Mouse (Mus musculus): ENCODE measurements around the gene Tmem141. TPM values are rescaled to one million over a fixed set of nuclear protein-coding genes. Genes with fewer than 3 reads are reported as not detected.

Tmem141 gene
- total RNA-seq (2014; rRNA removed; ENCODE audit: low replicate concordance) (36.6 and 42.3 TPM in 2 replicates), polyA plus RNA-seq (2015; fragmentation: Nextera tagmentation; extraction: Ambion mirVana) (36.8 and 38.4 TPM in 2 replicates)

- Histone ChIP-seq H3K9me3 (replicated peaks; ENCODE audit: control insufficient read depth, low read length) (no peaks in the 10 kb centered on the region), H3K27ac (ENCODE audit: low read depth) (peak within 1 kb of the TSS; percentile 68), H3K9ac (replicated peaks; ENCODE audit: low read depth, low read length) (peak within 1 kb of the TSS; percentile 61), H3K27me3 (ENCODE audit: control insufficient read depth, insufficient read depth, low read length) (peaks cover 23% of the 10 kb centered on the region), H3K4me3 (ENCODE audit: low read depth, low read length) (peak within 1 kb of the TSS; percentile 55), H3K4me2 (ENCODE audit: low read depth, low read length) (peak within 1 kb of the TSS; percentile 92), H3K36me3 (replicated peaks; ENCODE audit: control insufficient read depth, insufficient read depth, low read length) (no peaks in the 10 kb centered on the region; the same call in 1 of the 2 replicates), H3K4me1 (ENCODE audit: control insufficient read depth, insufficient read depth) (0 out of 2 replicates have a peak, but pooled peaks cover 4% of the 10 kb centered on the region)
- TF ChIP-seq CTCF (IDR thresholded peaks at IDR 0.05; ENCODE audit: low read depth): peak; percentile 54
- TF ChIP-seq EP300 (IDR thresholded peaks at IDR 0.05; ENCODE audit: low read depth): no peak
- ATAC-seq (ENCODE audit: insufficient read depth, low read depth): peak; percentile 93
- 6% methylated on average over 34 of the region's 34 CpGs for WGBS
- DNase-seq (ENCODE audit: low spot score): peak; percentile 82
Observed at GRCm38 (mm10) chr2:25621229-25622200, at the start of gene Tmem141. Gene Tmem141, minus strand, starts transcription at chr2:25622005.

GRCm38 (mm10) chr2:25666516-25666915 lies 44.7 kb upstream of the Tmem141 start:
- no peak for ATAC-seq (ENCODE audit: insufficient read depth, low read depth)
- Histone ChIP-seq H3K4me2 (ENCODE audit: low read depth, low read length) (no peak overlapping the region), H3K36me3 (replicated peaks; ENCODE audit: control insufficient read depth, insufficient read depth, low read length) (no peaks in the 10 kb centered on the region), H3K27ac (ENCODE audit: low read depth) (no peak overlapping the region), H3K9ac (replicated peaks; ENCODE audit: low read depth, low read length) (no peak overlapping the region), H3K4me3 (ENCODE audit: low read depth, low read length) (no peak overlapping the region), H3K4me1 (ENCODE audit: control insufficient read depth, insufficient read depth) (no peaks in the 10 kb centered on the region), H3K9me3 (replicated peaks; ENCODE audit: control insufficient read depth, low read length) (no peaks in the 10 kb centered on the region), H3K27me3 (ENCODE audit: control insufficient read depth, insufficient read depth, low read length) (no peaks in the 10 kb centered on the region)
- TF ChIP-seq CTCF (IDR thresholded peaks at IDR 0.05; ENCODE audit: low read depth) (no peak), EP300 (IDR thresholded peaks at IDR 0.05; ENCODE audit: low read depth) (no peak)
- DNase-seq (ENCODE audit: low spot score): no peak
- WGBS: 34% methylated on average over 1 of the region's 1 CpGs

GRCm38 (mm10) chr2:25664125-25664524 lies 42.3 kb upstream of the Tmem141 start:
- Histone ChIP-seq H3K4me1 (ENCODE audit: control insufficient read depth, insufficient read depth) (no peaks in the 10 kb centered on the region), H3K9me3 (replicated peaks; ENCODE audit: control insufficient read depth, low read length) (no peaks in the 10 kb centered on the region), H3K36me3 (replicated peaks; ENCODE audit: control insufficient read depth, insufficient read depth, low read length) (no peaks in the 10 kb centered on the region), H3K9ac (replicated peaks; ENCODE audit: low read depth, low read length) (no peak overlapping the region), H3K27me3 (ENCODE audit: control insufficient read depth, insufficient read depth, low read length) (no peaks in the 10 kb centered on the region), H3K4me2 (ENCODE audit: low read depth, low read length) (no peak overlapping the region), H3K27ac (ENCODE audit: low read depth) (no peak overlapping the region), H3K4me3 (ENCODE audit: low read depth, low read length) (no peak overlapping the region)
- no peak for TF ChIP-seq EP300 (IDR thresholded peaks at IDR 0.05; ENCODE audit: low read depth)
- TF ChIP-seq CTCF (IDR thresholded peaks at IDR 0.05; ENCODE audit: low read depth): no peak
- 78% methylated on average over 5 of the region's 5 CpGs for WGBS
- no peak for DNase-seq (ENCODE audit: low spot score)
- no peak for ATAC-seq (ENCODE audit: insufficient read depth, low read depth)

GRCm38 (mm10) chr2:25663511-25663910 lies 41.7 kb upstream of the Tmem141 start:
- no peaks in the 10 kb centered on the region for H3K27me3 ChIP-seq (ENCODE audit: control insufficient read depth, insufficient read depth, low read length)
- no peaks in the 10 kb centered on the region for H3K36me3 ChIP-seq (replicated peaks; ENCODE audit: control insufficient read depth, insufficient read depth, low read length)
- H3K4me2 ChIP-seq (ENCODE audit: low read depth, low read length): no peak overlapping the region
- ATAC-seq (ENCODE audit: insufficient read depth, low read depth) (no peak), DNase-seq (ENCODE audit: low spot score) (peak; percentile 30)
- WGBS: 64% methylated on average over 1 of the region's 1 CpGs
- no peaks in the 10 kb centered on the region for H3K4me1 ChIP-seq (ENCODE audit: control insufficient read depth, insufficient read depth)
- no peak overlapping the region for H3K27ac ChIP-seq (ENCODE audit: low read depth)
- no peak overlapping the region for H3K4me3 ChIP-seq (ENCODE audit: low read depth, low read length)
- no peak overlapping the region for H3K9ac ChIP-seq (replicated peaks; ENCODE audit: low read depth, low read length)
- no peaks in the 10 kb centered on the region for H3K9me3 ChIP-seq (replicated peaks; ENCODE audit: control insufficient read depth, low read length)
- TF ChIP-seq CTCF (IDR thresholded peaks at IDR 0.05; ENCODE audit: low read depth) (peak; percentile 61), EP300 (IDR thresholded peaks at IDR 0.05; ENCODE audit: low read depth) (no peak)

GRCm38 (mm10) chr2:25661245-25661970 lies 39.6 kb upstream of the Tmem141 start:
- no peaks in the 10 kb centered on the region for H3K9me3 ChIP-seq (replicated peaks; ENCODE audit: control insufficient read depth, low read length)
- ATAC-seq (ENCODE audit: insufficient read depth, low read depth) (no peak), DNase-seq (ENCODE audit: low spot score) (no peak)
- no peaks in the 10 kb centered on the region for H3K27me3 ChIP-seq (ENCODE audit: control insufficient read depth, insufficient read depth, low read length)
- WGBS: 67% methylated on average over 6 of the region's 6 CpGs
- H3K4me2 ChIP-seq (ENCODE audit: low read depth, low read length): no peak overlapping the region
- no peaks in the 10 kb centered on the region for H3K36me3 ChIP-seq (replicated peaks; ENCODE audit: control insufficient read depth, insufficient read depth, low read length)
- H3K27ac ChIP-seq (ENCODE audit: low read depth): no peak overlapping the region
- H3K4me1 ChIP-seq (ENCODE audit: control insufficient read depth, insufficient read depth): no peaks in the 10 kb centered on the region
- no peak overlapping the region for H3K4me3 ChIP-seq (ENCODE audit: low read depth, low read length)
- H3K9ac ChIP-seq (replicated peaks; ENCODE audit: low read depth, low read length): no peak overlapping the region
- TF ChIP-seq CTCF (IDR thresholded peaks at IDR 0.05; ENCODE audit: low read depth) (no peak), EP300 (IDR thresholded peaks at IDR 0.05; ENCODE audit: low read depth) (no peak)
